Mouse (Mus musculus): ENCODE results near the gene Cux2.

The Cux2 gene

GRCm38 (mm10) chr5:121823668-121824067, 226.2 kb downstream of the Cux2 start:
- peak in 1 of 2 experiments; percentile 35 for DNase-seq (ENCODE audit: inconsistent age in 2 of 2, low spot score in 1 of 2)

- peak; percentile 17 to 50 for DNase-seq (ENCODE audit: inconsistent age in 2 of 2, low spot score in 1 of 2)
Observed at GRCm38 (mm10) chr5:121822786-121823505, 227.0 kb downstream of the Cux2 start.

- peak in 1 of 2 experiments; percentile 24 for DNase-seq (ENCODE audit: inconsistent age in 2 of 2, low spot score in 1 of 2)
Observed at GRCm38 (mm10) chr5:121821552-121821951, 228.3 kb downstream of the Cux2 start.

GRCm38 (mm10) chr5:121821116-121821515, 228.8 kb downstream of the Cux2 start:
- peak in 1 of 2 experiments; percentile 54 for DNase-seq (ENCODE audit: inconsistent age in 2 of 2, low spot score in 1 of 2)

GRCm38 (mm10) chr5:121820657-121821056, 229.2 kb downstream of the Cux2 start:
- DNase-seq (ENCODE audit: inconsistent age in 2 of 2, low spot score in 1 of 2), result peak; percentile 26 to 50

- DNase-seq (ENCODE audit: inconsistent age in 2 of 2, low spot score in 1 of 2), result peak; percentile 46 to 80
Observed at GRCm38 (mm10) chr5:121820161-121820560, 229.7 kb downstream of the Cux2 start.

GRCm38 (mm10) chr5:121819559-121819958, 230.3 kb downstream of the Cux2 start:
- DNase-seq (ENCODE audit: inconsistent age in 2 of 2, low spot score in 1 of 2), result peak in 1 of 2 experiments; percentile 37

GRCm38 (mm10) chr5:121818862-121819261, 231.0 kb downstream of the Cux2 start:
- DNase-seq (ENCODE audit: inconsistent age in 2 of 2, low spot score in 1 of 2), result no peak

GRCm38 (mm10) chr5:121818401-121818800, 231.5 kb downstream of the Cux2 start:
- peak in 1 of 2 experiments; percentile 55 for DNase-seq (ENCODE audit: inconsistent age in 2 of 2, low spot score in 1 of 2)

GRCm38 (mm10) chr5:121817551-121817950, 232.4 kb downstream of the Cux2 start:
- peak in 1 of 2 experiments; percentile 44 for DNase-seq (ENCODE audit: inconsistent age in 2 of 2, low spot score in 1 of 2)

GRCm38 (mm10) chr5:121816611-121817010, 233.3 kb downstream of the Cux2 start:
- DNase-seq (ENCODE audit: inconsistent age in 2 of 2, low spot score in 1 of 2), result no peak

- no peak for DNase-seq (ENCODE audit: inconsistent age in 2 of 2, low spot score in 1 of 2)
Observed at GRCm38 (mm10) chr5:121815867-121816380, 234.0 kb downstream of the Cux2 start.

GRCm38 (mm10) chr5:121815067-121815466, 234.8 kb downstream of the Cux2 start:
- peak; percentile 64 to 89 for DNase-seq (ENCODE audit: inconsistent age in 2 of 2, low spot score in 1 of 2)

GRCm38 (mm10) chr5:121813744-121814143, 236.2 kb downstream of the Cux2 start:
- DNase-seq (ENCODE audit: inconsistent age in 2 of 2, low spot score in 1 of 2), result peak in 1 of 2 experiments; percentile 14

GRCm38 (mm10) chr5:121812526-121813243, 237.2 kb downstream of the Cux2 start:
- peak in 1 of 2 experiments; percentile 3 for DNase-seq (ENCODE audit: inconsistent age in 2 of 2, low spot score in 1 of 2)

- peak in 1 of 2 experiments; percentile 11 for DNase-seq (ENCODE audit: inconsistent age in 2 of 2, low spot score in 1 of 2)
Observed at GRCm38 (mm10) chr5:121811485-121811931, 238.4 kb downstream of the Cux2 start.

GRCm38 (mm10) chr5:121810331-121811151, 239.4 kb downstream of the Cux2 start:
- peak; percentile 9 to 51 for DNase-seq (ENCODE audit: inconsistent age in 2 of 2, low spot score in 1 of 2)

- peak; percentile 46 to 71 for DNase-seq (ENCODE audit: inconsistent age in 2 of 2, low spot score in 1 of 2)
Observed at GRCm38 (mm10) chr5:121809667-121810224, 240.2 kb downstream of the Cux2 start.

GRCm38 (mm10) chr5:121808202-121808601, 241.7 kb downstream of the Cux2 start:
- no peak for DNase-seq (ENCODE audit: inconsistent age in 2 of 2, low spot score in 1 of 2)

- peak; percentile 27 to 61 for DNase-seq (ENCODE audit: inconsistent age in 2 of 2, low spot score in 1 of 2)
Observed at GRCm38 (mm10) chr5:121807186-121807585, 242.7 kb downstream of the Cux2 start.
